Mouse (Mus musculus): ENCODE data around the gene Psme1.

Psme1 gene

GRCm38 (mm10) chr14:55577871-55578667 lies at the start of gene Psme1:
TSS of gene Psme1 (plus strand) at chr14:55578123.
- DNase-seq (ENCODE audit: low read depth, low spot score): peak; percentile 92

GRCm38 (mm10) chr14:55536116-55536745 lies 41.7 kb upstream of the Psme1 start:
- DNase-seq (ENCODE audit: low read depth, low spot score): peak; percentile 68

GRCm38 (mm10) chr14:55540067-55540786 lies 37.7 kb upstream of the Psme1 start, which contains the start of gene Pck2:
TSS of gene Pck2 (plus strand) at chr14:55540266.
- DNase-seq (ENCODE audit: low read depth, low spot score): peak; percentile 96

- DNase-seq (ENCODE audit: low read depth, low spot score): peak; percentile 79
These were observed 37.1 kb upstream of the Psme1 start for GRCm38 (mm10) chr14:55540787-55541321.

GRCm38 (mm10) chr14:55542268-55542667 lies 35.7 kb upstream of the Psme1 start:
- DNase-seq (ENCODE audit: low read depth, low spot score): no peak

- DNase-seq (ENCODE audit: low read depth, low spot score): peak; percentile 17
These were observed 33.6 kb upstream of the Psme1 start for GRCm38 (mm10) chr14:55544334-55544733.

- no peak for DNase-seq (ENCODE audit: low read depth, low spot score)
These were observed 27.7 kb upstream of the Psme1 start for GRCm38 (mm10) chr14:55550191-55550590.

GRCm38 (mm10) chr14:55551347-55551746 lies 26.6 kb upstream of the Psme1 start:
- no peak for DNase-seq (ENCODE audit: low read depth, low spot score)

GRCm38 (mm10) chr14:55551794-55552193 lies 26.1 kb upstream of the Psme1 start:
- no peak for DNase-seq (ENCODE audit: low read depth, low spot score)

- DNase-seq (ENCODE audit: low read depth, low spot score): no peak
These were observed 23.3 kb upstream of the Psme1 start for GRCm38 (mm10) chr14:55554635-55555034.

GRCm38 (mm10) chr14:55555788-55556187 lies 22.1 kb upstream of the Psme1 start:
- no peak for DNase-seq (ENCODE audit: low read depth, low spot score)

GRCm38 (mm10) chr14:55557003-55557402 lies 20.9 kb upstream of the Psme1 start:
- DNase-seq (ENCODE audit: low read depth, low spot score): peak; percentile 94

GRCm38 (mm10) chr14:55557587-55557986 lies 20.3 kb upstream of the Psme1 start:
- DNase-seq (ENCODE audit: low read depth, low spot score): peak; percentile 59

- peak; percentile 52 for DNase-seq (ENCODE audit: low read depth, low spot score)
These were observed 19.0 kb upstream of the Psme1 start for GRCm38 (mm10) chr14:55558740-55559448.

GRCm38 (mm10) chr14:55559799-55560201 lies 18.1 kb upstream of the Psme1 start, which contains the start of gene Dcaf11:
TSS of gene Dcaf11 (plus strand) at chr14:55560006.
- peak; percentile 97 for DNase-seq (ENCODE audit: low read depth, low spot score)

- DNase-seq (ENCODE audit: low read depth, low spot score): peak; percentile 100
These were observed 17.5 kb upstream of the Psme1 start, which contains the start of gene A730061H03Rik for GRCm38 (mm10) chr14:55560202-55561073. TSS of gene A730061H03Rik (minus strand) at chr14:55560406.

GRCm38 (mm10) chr14:55561860-55562259 lies 16.1 kb upstream of the Psme1 start:
- no peak for DNase-seq (ENCODE audit: low read depth, low spot score)

- DNase-seq (ENCODE audit: low read depth, low spot score): no peak
These were observed 14.7 kb upstream of the Psme1 start for GRCm38 (mm10) chr14:55563249-55563648.

- no peak for DNase-seq (ENCODE audit: low read depth, low spot score)
These were observed 12.2 kb upstream of the Psme1 start for GRCm38 (mm10) chr14:55565748-55566147.

- no peak for DNase-seq (ENCODE audit: low read depth, low spot score)
These were observed 10.4 kb upstream of the Psme1 start for GRCm38 (mm10) chr14:55567496-55567895.
